Mouse (Mus musculus) C2C12 (cell line): ENCODE measurements around the gene Iqca. TPM values are rescaled to one million over a fixed set of nuclear protein-coding genes. Genes with fewer than 3 reads are reported as not detected.

Experiments
- H3K27me3 ChIP-seq: one replicate; pipeline ENCODE4 v1.6.1; 2011; ENCODE audit not compliant: control insufficient read depth, insufficient read depth, insufficient read length
- H3K36me3 ChIP-seq: one replicate; pipeline ENCODE4 v1.6.1; 2011; ENCODE audit not compliant: control insufficient read depth, insufficient read depth
- H3K4me3 ChIP-seq: one replicate; pipeline ENCODE4 v1.5.1; 2011; ENCODE audit warnings: mild to moderate bottlenecking, control low read depth; ENCODE audit not compliant: poor library complexity, insufficient read depth, severe bottlenecking
- H3K79me2 ChIP-seq: one replicate; pipeline ENCODE4 v1.6.1; 2011; ENCODE audit not compliant: control insufficient read depth, insufficient read depth
- H3K79me3 ChIP-seq: one replicate; pipeline ENCODE4 v1.6.1; 2011; ENCODE audit warnings: low read depth, control low read depth
- H3ac ChIP-seq: one replicate; pipeline ENCODE3; 2011; ENCODE audit warnings: low read depth; ENCODE audit not compliant: control insufficient read depth, insufficient read length
- CEBPB ChIP-seq: IDR thresholded peaks from one replicate; pipeline ENCODE4 v1.6.1; 2011; ENCODE audit warnings: low read depth, mild to moderate bottlenecking, control low read depth, moderate library complexity
- CTCF ChIP-seq: IDR thresholded peaks from one replicate; pipeline ENCODE4 v1.5.1; 2011; ENCODE audit not compliant: control insufficient read depth, insufficient read depth, insufficient read length
- FOSL1 ChIP-seq: IDR thresholded peaks from one replicate; pipeline ENCODE4 v1.8.0; 2011; ENCODE audit warnings: mild to moderate bottlenecking, low read length; ENCODE audit not compliant: poor library complexity, insufficient read depth, severe bottlenecking
- MAX ChIP-seq: IDR thresholded peaks from one replicate; pipeline ENCODE4 v1.6.1; 2011; ENCODE audit warnings: mild to moderate bottlenecking, control low read depth
- MYOD1 ChIP-seq: IDR thresholded peaks from one replicate; pipeline ENCODE4 v1.6.1; 2011; ENCODE audit warnings: low read depth; ENCODE audit not compliant: control insufficient read depth, insufficient read length
- MYOG ChIP-seq: IDR thresholded peaks from one replicate; pipeline ENCODE4 v1.6.1; 2011; ENCODE audit not compliant: control insufficient read depth, insufficient read length; ENCODE audit errors: extremely low read depth
- USF1 ChIP-seq: IDR thresholded peaks from one replicate; pipeline ENCODE4 v1.6.1; 2011; ENCODE audit warnings: low read depth, mild to moderate bottlenecking, control low read depth, moderate library complexity
- polyA plus RNA-seq: library from polyadenylated mRNA; unstranded; fragments of >200 nt; fragmentation: generic; extraction: Trizol; gene quantifications from one replicate; pipeline ENCODE4 v1.2.1, GENCODE M21; 2012; ENCODE audit warnings: missing spikeins

Gene Iqca
- polyA plus RNA-seq, 1 experiment, result not detected

GRCm38 (mm10) chr1:90088192-90088990 is 64.8 kb downstream of the Iqca start:
- H3K4me3 ChIP-seq, result no peak overlapping the region
- H3ac ChIP-seq, result no peak overlapping the region
- no peak for TF ChIP-seq MAX
- no peak for TF ChIP-seq FOSL1
- TF ChIP-seq CTCF, result no peak
- no peak for TF ChIP-seq MYOD1
- TF ChIP-seq USF1, result no peak
- no peak for TF ChIP-seq CEBPB
- no peak for TF ChIP-seq MYOG
- no peaks in the 10 kb centered on the region for H3K36me3 ChIP-seq
- no peaks in the 10 kb centered on the region for H3K79me3 ChIP-seq
- no peaks in the 10 kb centered on the region for H3K27me3 ChIP-seq
- no peaks in the 10 kb centered on the region for H3K79me2 ChIP-seq

- Histone ChIP-seq H3ac (no peak overlapping the region), H3K79me3 (no peaks in the 10 kb centered on the region), H3K79me2 (no peaks in the 10 kb centered on the region), H3K27me3 (no peaks in the 10 kb centered on the region), H3K4me3 (no peak overlapping the region), H3K36me3 (no peaks in the 10 kb centered on the region)
- TF ChIP-seq MAX, result no peak
- TF ChIP-seq CTCF, result no peak
- TF ChIP-seq USF1, result no peak
- no peak for TF ChIP-seq MYOD1
- no peak for TF ChIP-seq MYOG
- no peak for TF ChIP-seq CEBPB
- TF ChIP-seq FOSL1, result no peak
These were observed 66.7 kb downstream of the Iqca start for GRCm38 (mm10) chr1:90086461-90086860.

GRCm38 (mm10) chr1:90085526-90086157 is 67.6 kb downstream of the Iqca start:
- no peaks in the 10 kb centered on the region for H3K79me3 ChIP-seq
- no peaks in the 10 kb centered on the region for H3K36me3 ChIP-seq
- H3ac ChIP-seq, result no peak overlapping the region
- H3K79me2 ChIP-seq, result no peaks in the 10 kb centered on the region
- no peaks in the 10 kb centered on the region for H3K27me3 ChIP-seq
- H3K4me3 ChIP-seq, result no peak overlapping the region
- no peak for TF ChIP-seq CTCF
- no peak for TF ChIP-seq FOSL1
- TF ChIP-seq MYOG, result no peak
- TF ChIP-seq MYOD1, result no peak
- TF ChIP-seq MAX, result no peak
- no peak for TF ChIP-seq CEBPB

GRCm38 (mm10) chr1:90076291-90076690 is 76.9 kb downstream of the Iqca start:
- Histone ChIP-seq H3K36me3 (no peaks in the 10 kb centered on the region), H3K79me3 (no peaks in the 10 kb centered on the region), H3K79me2 (no peaks in the 10 kb centered on the region), H3K4me3 (no peak overlapping the region), H3K27me3 (no peaks in the 10 kb centered on the region), H3ac (no peak overlapping the region)
- TF ChIP-seq CEBPB (no peak), MYOG (no peak), FOSL1 (no peak), CTCF (no peak), MYOD1 (no peak), USF1 (no peak), MAX (no peak)

GRCm38 (mm10) chr1:90074779-90075178 is 78.4 kb downstream of the Iqca start:
- TF ChIP-seq FOSL1, result no peak
- TF ChIP-seq MYOD1, result peak; percentile 46

More at GRCm38 (mm10) chr1:90074779-90075178, 78.4 kb downstream of the Iqca start:
- no peaks in the 10 kb centered on the region for H3K79me2 ChIP-seq
- no peak overlapping the region for H3ac ChIP-seq
- no peak overlapping the region for H3K4me3 ChIP-seq
- H3K79me3 ChIP-seq, result no peaks in the 10 kb centered on the region
- no peaks in the 10 kb centered on the region for H3K27me3 ChIP-seq
- H3K36me3 ChIP-seq, result no peaks in the 10 kb centered on the region
